Mouse (Mus musculus): ENCODE results near the gene Mettl11b. TPM values are rescaled to one million over a fixed set of nuclear protein-coding genes. Genes with fewer than 3 reads are reported as not detected.

Mettl11b gene
- polyA plus RNA-seq, 1 experiment from 2014 or later = 0.40 TPM

- Histone ChIP-seq H3K9ac (ENCODE audit: low read depth, low read length) (no peak overlapping the region), H3K4me1 (replicated peaks; ENCODE audit: control insufficient read depth, insufficient read depth, low read length) (no peaks in the 10 kb centered on the region), H3K27me3 (ENCODE audit: control insufficient read depth, insufficient read depth, low read length) (no peaks in the 10 kb centered on the region), H3K36me3 (ENCODE audit: control insufficient read depth, insufficient read depth, low read length) (no peaks in the 10 kb centered on the region), H3K4me3 (ENCODE audit: low read depth, low read length) (no peak overlapping the region), H3K4me2 (replicated peaks; ENCODE audit: low read depth, low read length) (no peak overlapping the region), H3K27ac (ENCODE audit: low read depth, low read length) (no peak overlapping the region), H3K9me3 (ENCODE audit: control insufficient read depth, low read length) (no peaks in the 10 kb centered on the region)
- ATAC-seq (ENCODE audit: low FRiP score) (no peak), DNase-seq (ENCODE audit: low spot score) (no peak)
- WGBS = 90% methylated on average over 1 of the region's 1 CpGs
Observed at GRCm38 (mm10) chr1:163662416-163662815, 62.6 kb downstream of the Mettl11b start.

- no peak overlapping the region for H3K4me3 ChIP-seq (ENCODE audit: low read depth, low read length)
- no peak overlapping the region for H3K27ac ChIP-seq (ENCODE audit: low read depth, low read length)
- no peak overlapping the region for H3K4me2 ChIP-seq (replicated peaks; ENCODE audit: low read depth, low read length)
- no peaks in the 10 kb centered on the region for H3K36me3 ChIP-seq (ENCODE audit: control insufficient read depth, insufficient read depth, low read length)
- H3K9ac ChIP-seq (ENCODE audit: low read depth, low read length) = no peak overlapping the region
- no peaks in the 10 kb centered on the region for H3K4me1 ChIP-seq (replicated peaks; ENCODE audit: control insufficient read depth, insufficient read depth, low read length)
- no peak for ATAC-seq (ENCODE audit: low FRiP score)
- no peak for DNase-seq (ENCODE audit: low spot score)
- no peaks in the 10 kb centered on the region for H3K27me3 ChIP-seq (ENCODE audit: control insufficient read depth, insufficient read depth, low read length)
- H3K9me3 ChIP-seq (ENCODE audit: control insufficient read depth, low read length) = no peaks in the 10 kb centered on the region
Observed at GRCm38 (mm10) chr1:163658535-163658928, 66.5 kb downstream of the Mettl11b start.

DNA sequence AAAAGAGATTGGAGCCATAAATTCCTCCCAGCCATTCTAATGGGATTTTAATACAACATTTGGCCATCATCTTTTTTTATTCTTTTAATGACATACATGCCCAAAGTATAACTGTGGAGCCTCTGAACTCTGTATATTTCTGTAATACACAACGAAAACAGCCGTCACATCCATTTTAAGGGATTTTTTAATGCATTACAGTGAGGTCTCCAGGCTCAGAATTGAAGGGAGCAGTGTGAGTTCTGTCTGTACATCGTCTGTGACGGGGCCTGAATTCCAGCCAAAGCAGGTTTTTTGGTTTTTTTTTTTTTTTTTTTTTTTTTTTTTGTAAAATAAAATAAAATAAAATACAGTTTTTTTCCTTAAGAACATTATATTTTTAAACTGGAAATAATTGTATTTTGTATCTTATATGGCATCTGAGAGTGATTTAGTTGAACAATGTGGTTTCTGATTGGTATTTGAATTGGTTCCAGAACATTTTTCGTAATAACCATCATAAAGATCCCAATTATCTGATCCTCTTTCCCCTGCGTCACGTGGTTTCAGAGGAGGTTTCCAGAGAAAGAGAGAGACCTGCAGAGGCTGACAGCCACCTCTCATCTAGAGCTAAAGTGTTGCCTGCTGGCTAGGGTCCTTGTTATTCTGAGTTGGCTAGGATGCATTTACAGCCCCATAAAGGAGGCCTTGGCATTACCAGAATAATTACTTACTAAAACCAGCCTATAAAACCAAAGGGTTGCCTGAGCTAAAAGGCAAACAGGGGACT, 67.1 kb downstream of the Mettl11b start:
- WGBS = 78% methylated on average over 7 of the region's 7 CpGs
- Histone ChIP-seq H3K36me3 (ENCODE audit: control insufficient read depth, insufficient read depth, low read length) (no peaks in the 10 kb centered on the region), H3K9me3 (ENCODE audit: control insufficient read depth, low read length) (no peaks in the 10 kb centered on the region), H3K4me3 (ENCODE audit: low read depth, low read length) (no peak overlapping the region), H3K9ac (ENCODE audit: low read depth, low read length) (no peak overlapping the region), H3K27ac (ENCODE audit: low read depth, low read length) (no peak overlapping the region), H3K27me3 (ENCODE audit: control insufficient read depth, insufficient read depth, low read length) (no peaks in the 10 kb centered on the region), H3K4me2 (replicated peaks; ENCODE audit: low read depth, low read length) (no peak overlapping the region), H3K4me1 (replicated peaks; ENCODE audit: control insufficient read depth, insufficient read depth, low read length) (no peaks in the 10 kb centered on the region)
- ATAC-seq (ENCODE audit: low FRiP score) = no peak
- DNase-seq (ENCODE audit: low spot score) = no peak

GRCm38 (mm10) chr1:163657056-163657455, 68.0 kb downstream of the Mettl11b start:
- ATAC-seq (ENCODE audit: low FRiP score) (no peak), DNase-seq (ENCODE audit: low spot score) (no peak)
- no peaks in the 10 kb centered on the region for H3K9me3 ChIP-seq (ENCODE audit: control insufficient read depth, low read length)
- no peak overlapping the region for H3K4me3 ChIP-seq (ENCODE audit: low read depth, low read length)
- H3K27me3 ChIP-seq (ENCODE audit: control insufficient read depth, insufficient read depth, low read length) = no peaks in the 10 kb centered on the region
- no peaks in the 10 kb centered on the region for H3K36me3 ChIP-seq (ENCODE audit: control insufficient read depth, insufficient read depth, low read length)
- no peak overlapping the region for H3K9ac ChIP-seq (ENCODE audit: low read depth, low read length)
- 54% methylated on average over 2 of the region's 2 CpGs for WGBS
- no peak overlapping the region for H3K27ac ChIP-seq (ENCODE audit: low read depth, low read length)
- H3K4me1 ChIP-seq (replicated peaks; ENCODE audit: control insufficient read depth, insufficient read depth, low read length) = no peaks in the 10 kb centered on the region
- no peak overlapping the region for H3K4me2 ChIP-seq (replicated peaks; ENCODE audit: low read depth, low read length)

GRCm38 (mm10) chr1:163656432-163656831, 68.6 kb downstream of the Mettl11b start:
- H3K27me3 ChIP-seq (ENCODE audit: control insufficient read depth, insufficient read depth, low read length) = no peaks in the 10 kb centered on the region
- H3K9ac ChIP-seq (ENCODE audit: low read depth, low read length) = no peak overlapping the region
- H3K4me3 ChIP-seq (ENCODE audit: low read depth, low read length) = no peak overlapping the region
- H3K27ac ChIP-seq (ENCODE audit: low read depth, low read length) = no peak overlapping the region
- no peak overlapping the region for H3K4me2 ChIP-seq (replicated peaks; ENCODE audit: low read depth, low read length)
- ATAC-seq (ENCODE audit: low FRiP score) = no peak
- H3K4me1 ChIP-seq (replicated peaks; ENCODE audit: control insufficient read depth, insufficient read depth, low read length) = no peaks in the 10 kb centered on the region
- DNase-seq (ENCODE audit: low spot score) = no peak
- no peaks in the 10 kb centered on the region for H3K36me3 ChIP-seq (ENCODE audit: control insufficient read depth, insufficient read depth, low read length)
- no peaks in the 10 kb centered on the region for H3K9me3 ChIP-seq (ENCODE audit: control insufficient read depth, low read length)
- 95% methylated on average over 5 of the region's 5 CpGs for WGBS

Other genes starting within 250 kb of the Mettl11b start
- gene Kifap3, start 54.4 kb upstream of the Mettl11b start, polyA plus RNA-seq (2014; fragmentation: Nextera tagmentation; extraction: Ambion mirVana) = 67.9 and 72.3 TPM in 2 replicates
- gene Scyl3, start 203.9 kb upstream of the Mettl11b start, polyA plus RNA-seq (2014; fragmentation: Nextera tagmentation; extraction: Ambion mirVana) = 21.8 TPM in 2 replicates

Measured in hindbrain, embryonic 11.5 days (tissue).